Mouse (Mus musculus): ENCODE results near the gene Zfp326.
"Not testable (repeated sequence)": the region's sequence is repeated elsewhere in the genome, so short reads cannot be mapped to it uniquely, and the experiment has no call there.

Gene Zfp326

GRCm38 (mm10) chr5:105876068-105876924, at the start of gene Zfp326:
Zfp326 (plus strand) TSS chr5:105876565.
- DNase-seq (ENCODE audit: low spot score in 2 of 2): peak; percentile 79 to 92

- DNase-seq (ENCODE audit: low spot score in 2 of 2): no peak
Observed at GRCm38 (mm10) chr5:105826916-105827510, 49.4 kb upstream of the Zfp326 start.

- DNase-seq (ENCODE audit: low spot score in 2 of 2): no peak
Observed at GRCm38 (mm10) chr5:105828050-105828449, 48.3 kb upstream of the Zfp326 start.

GRCm38 (mm10) chr5:105829008-105829586, 47.3 kb upstream of the Zfp326 start:
- DNase-seq (ENCODE audit: low spot score in 2 of 2): no peak

GRCm38 (mm10) chr5:105832140-105832539, 44.2 kb upstream of the Zfp326 start:
- DNase-seq (ENCODE audit: low spot score in 2 of 2): no peak

- DNase-seq (ENCODE audit: low spot score in 2 of 2): no peak
Observed at GRCm38 (mm10) chr5:105833923-105834322, 42.4 kb upstream of the Zfp326 start.

GRCm38 (mm10) chr5:105836006-105836405, 40.4 kb upstream of the Zfp326 start:
- DNase-seq (ENCODE audit: low spot score in 2 of 2): no peak

GRCm38 (mm10) chr5:105839740-105840310, 36.5 kb upstream of the Zfp326 start:
- no peak for DNase-seq (ENCODE audit: low spot score in 2 of 2)

GRCm38 (mm10) chr5:105844044-105844753, 32.2 kb upstream of the Zfp326 start:
- DNase-seq (ENCODE audit: low spot score in 2 of 2): no peak

GRCm38 (mm10) chr5:105845041-105845440, 31.3 kb upstream of the Zfp326 start:
- DNase-seq (ENCODE audit: low spot score in 2 of 2): no peak

GRCm38 (mm10) chr5:105847726-105848125, 28.6 kb upstream of the Zfp326 start:
- no peak for DNase-seq (ENCODE audit: low spot score in 2 of 2)

- DNase-seq (ENCODE audit: low spot score in 2 of 2): peak; percentile 32 to 38
Observed at GRCm38 (mm10) chr5:105849222-105849621, 27.1 kb upstream of the Zfp326 start.

- no peak for DNase-seq (ENCODE audit: low spot score in 2 of 2)
Observed at GRCm38 (mm10) chr5:105849643-105850042, 26.7 kb upstream of the Zfp326 start.

- DNase-seq (ENCODE audit: low spot score in 2 of 2): no peak
Observed at GRCm38 (mm10) chr5:105853271-105853670, 23.1 kb upstream of the Zfp326 start.

GRCm38 (mm10) chr5:105857486-105857885, 18.9 kb upstream of the Zfp326 start:
- DNase-seq (ENCODE audit: low spot score in 2 of 2): no peak

- no peak for DNase-seq (ENCODE audit: low spot score in 2 of 2)
Observed at GRCm38 (mm10) chr5:105858754-105859694, 17.3 kb upstream of the Zfp326 start.

- no peak for DNase-seq (ENCODE audit: low spot score in 2 of 2)
Observed at GRCm38 (mm10) chr5:105859716-105860460, 16.5 kb upstream of the Zfp326 start.

GRCm38 (mm10) chr5:105860461-105860835, 15.9 kb upstream of the Zfp326 start:
- DNase-seq (ENCODE audit: low spot score in 2 of 2): no peak

GRCm38 (mm10) chr5:105861616-105862015, 14.7 kb upstream of the Zfp326 start:
- DNase-seq (ENCODE audit: low spot score in 2 of 2): no peak

GRCm38 (mm10) chr5:105865110-105865628, 11.2 kb upstream of the Zfp326 start:
- not testable (repeated sequence) for DNase-seq (ENCODE audit: low spot score in 2 of 2)

Data from thymus, postnatal 10 days (tissue).